8 mouse cellular contexts compared by ENCODE assay signal in the genomic region with DNA sequence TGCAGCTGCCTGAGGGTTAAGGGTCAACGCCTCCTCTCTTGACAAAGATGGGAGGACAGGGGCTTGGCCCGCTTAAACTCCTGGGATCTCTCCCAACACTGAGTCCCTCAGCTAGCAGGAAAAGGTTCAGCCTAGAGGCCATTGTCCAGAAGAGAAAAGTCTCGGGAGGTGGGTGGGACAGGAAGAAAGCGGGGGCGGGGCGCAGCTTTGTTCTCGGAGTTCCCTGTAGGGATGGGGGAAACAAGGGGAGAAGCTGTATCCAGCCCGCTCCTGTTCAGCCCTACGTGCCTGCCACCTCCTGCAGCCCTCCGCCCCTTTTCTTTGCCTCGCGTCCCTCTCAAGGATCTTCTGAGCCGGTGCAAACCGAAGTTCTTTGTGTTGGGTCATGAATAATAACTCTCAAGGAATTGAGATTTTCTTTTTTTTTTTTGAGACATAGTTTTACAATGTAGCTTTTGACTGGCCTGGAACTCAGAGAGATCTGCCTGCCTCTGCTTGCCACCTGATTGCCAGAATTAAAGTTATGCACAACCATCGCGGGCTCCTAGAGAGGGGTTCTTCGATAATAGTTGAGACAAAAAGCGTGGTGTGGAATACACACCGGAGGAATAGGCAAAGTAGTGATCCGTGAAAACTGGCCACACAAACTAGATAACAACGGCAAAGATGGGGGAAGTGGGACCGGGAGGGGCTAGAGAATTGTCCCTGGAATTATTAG. TPM values are rescaled to one million over a fixed set of nuclear protein-coding genes. Genes with fewer than 3 reads are reported as not detected.
A peak's percentile ranks its signal among the peaks of the same experiment; 100 is the strongest.
DNase-seq lines count a peak whose midpoint lies in the region; ATAC-seq and TF ChIP-seq lines count a peak whose summit lies in the region.

No protein-coding gene starts in this region.

- H3K36me3 ChIP-seq in forebrain, embryonic 11.5 days (ENCODE audit: control insufficient read depth, insufficient read depth, low read length) = no peaks in the 10 kb centered on the region; the same call in 1 of the 2 replicates
- H3K36me3 ChIP-seq in heart, embryonic 16.5 days (ENCODE audit: control insufficient read depth, insufficient read depth) = no peaks in the 10 kb centered on the region
- H3K36me3 ChIP-seq in lung, embryonic 14.5 days (ENCODE audit: insufficient read depth) = no peaks in the 10 kb centered on the region; the same call in 1 of the 2 replicates

- DNase-seq in MEL-GATA-1-ER (ENCODE audit: extremely low read depth, low read depth) = peak; percentile 22
- peak; percentile 20 for DNase-seq in brain, adult 2 months (ENCODE audit: low read depth, low spot score)
- peak; percentile 91 for DNase-seq in forebrain, embryonic 11.5 days (ENCODE audit: low spot score)
- peak; percentile 90 for DNase-seq in kidney, postnatal 10 days
- peak; percentile 87 for DNase-seq in lung, embryonic 14.5 days
- DNase-seq in ovary, adult 18-20 months (ENCODE audit: low spot score) = peak; percentile 63
- DNase-seq in natural killer cell, adult 2 months (ENCODE audit: low spot score in 2 of 2) = no peak

- H3K9me3 ChIP-seq in forebrain, embryonic 11.5 days (ENCODE audit: control insufficient read depth, low read length) = no peaks in the 10 kb centered on the region
- H3K9me3 ChIP-seq in heart, embryonic 16.5 days (replicated peaks; ENCODE audit: control insufficient read depth, low read length) = no peaks in the 10 kb centered on the region
- H3K9me3 ChIP-seq in lung, embryonic 14.5 days (ENCODE audit: low read depth, low read length) = no peaks in the 10 kb centered on the region

- H3K4me1 ChIP-seq in forebrain, embryonic 11.5 days (replicated peaks; ENCODE audit: control insufficient read depth, insufficient read depth, low read length) = peaks cover 11% of the 10 kb centered on the region
- H3K4me1 ChIP-seq in heart, embryonic 16.5 days (ENCODE audit: control insufficient read depth, insufficient read depth, low read length) = peaks cover 20% of the 10 kb centered on the region
- peaks cover 5% of the 10 kb centered on the region; the same call in 1 of the 2 replicates for H3K4me1 ChIP-seq in lung, embryonic 14.5 days (ENCODE audit: insufficient read depth)

- peak overlapping the region; percentile 49 for H3K4me2 ChIP-seq in forebrain, embryonic 11.5 days (ENCODE audit: low read depth, low read length, severe bottlenecking)
- H3K4me2 ChIP-seq in heart, embryonic 16.5 days (ENCODE audit: low read depth, low read length) = peak overlapping the region; percentile 87
- H3K4me2 ChIP-seq in lung, embryonic 14.5 days = peak overlapping the region; percentile 88

- peak; percentile 68 for ATAC-seq in forebrain, embryonic 11.5 days (replicated peaks; ENCODE audit: low FRiP score)
- peak; percentile 58 for ATAC-seq in heart, embryonic 16.5 days (replicated peaks; ENCODE audit: extremely low read depth, insufficient read depth, low FRiP score)
- peak; percentile 60 for ATAC-seq in lung, embryonic 14.5 days (ENCODE audit: insufficient read depth)

- WGBS in forebrain, embryonic 11.5 days = under 1% methylated on average over 22 of the region's 22 CpGs
- WGBS in heart, embryonic 16.5 days = 4% methylated on average over 22 of the region's 22 CpGs
- WGBS in lung, embryonic 14.5 days = 3% methylated on average over 22 of the region's 22 CpGs

- H3K27ac ChIP-seq in forebrain, embryonic 11.5 days (ENCODE audit: low read depth, low read length) = peak overlapping the region; percentile 85
- H3K27ac ChIP-seq in heart, embryonic 16.5 days (ENCODE audit: low read length) = peak overlapping the region; percentile 83
- H3K27ac ChIP-seq in lung, embryonic 14.5 days (ENCODE audit: low read depth) = peak overlapping the region; percentile 72

- H3K4me3 ChIP-seq in forebrain, embryonic 11.5 days (ENCODE audit: low read depth, low read length) = peak overlapping the region; percentile 91
- peak overlapping the region; percentile 98 for H3K4me3 ChIP-seq in heart, embryonic 16.5 days (ENCODE audit: low read length)
- peak overlapping the region; percentile 84 for H3K4me3 ChIP-seq in lung, embryonic 14.5 days (ENCODE audit: low read depth, low read length)

- H3K9ac ChIP-seq in forebrain, embryonic 11.5 days (ENCODE audit: low read length) = peak overlapping the region; percentile 97
- H3K9ac ChIP-seq in heart, embryonic 16.5 days (ENCODE audit: low read length) = peak overlapping the region; percentile 96
- H3K9ac ChIP-seq in lung, embryonic 14.5 days = peak overlapping the region; percentile 90

- TF ChIP-seq CTCF in lung, embryonic 14.5 days (IDR thresholded peaks at IDR 0.05; ENCODE audit: low read depth) = no peak

- no peaks in the 10 kb centered on the region for H3K27me3 ChIP-seq in forebrain, embryonic 11.5 days (ENCODE audit: control insufficient read depth, insufficient read depth, low read length)
- H3K27me3 ChIP-seq in heart, embryonic 16.5 days (ENCODE audit: control insufficient read depth, insufficient read depth, low read length) = no peaks in the 10 kb centered on the region
- no peaks in the 10 kb centered on the region for H3K27me3 ChIP-seq in lung, embryonic 14.5 days (ENCODE audit: insufficient read depth, low read length)

RNA-seq across cellular contexts. Expression of a gene that starts 0.6 kb away (rescaled TPM):
- polyA plus RNA-seq in forebrain, embryonic 11.5 days (2014; fragmentation: Nextera tagmentation; extraction: Ambion mirVana) = 147 and 153 TPM in 2 replicates
- polyA plus RNA-seq in heart, embryonic 16.5 days (2015; fragmentation: Nextera tagmentation; extraction: Ambion mirVana) = 28.9 and 33.9 TPM in 2 replicates
- 64.6 and 69.6 TPM in 2 replicates for polyA plus RNA-seq in lung, embryonic 14.5 days (2014; fragmentation: Nextera tagmentation; extraction: Ambion mirVana)

RNA-seq across cellular contexts. Expression of a gene that starts 28.1 kb away (rescaled TPM):
- polyA plus RNA-seq in forebrain, embryonic 11.5 days (2014; fragmentation: Nextera tagmentation; extraction: Ambion mirVana) = 74.8 and 81.4 TPM in 2 replicates
- polyA plus RNA-seq in heart, embryonic 16.5 days (2015; fragmentation: Nextera tagmentation; extraction: Ambion mirVana) = 86.7 and 95.8 TPM in 2 replicates
- polyA plus RNA-seq in lung, embryonic 14.5 days (2014; fragmentation: Nextera tagmentation; extraction: Ambion mirVana) = 86.2 and 88.6 TPM in 2 replicates

RNA-seq across cellular contexts. Expression of a gene that starts 29.2 kb away (rescaled TPM):
- 14.2 and 17.8 TPM in 2 replicates for polyA plus RNA-seq in forebrain, embryonic 11.5 days (2014; fragmentation: Nextera tagmentation; extraction: Ambion mirVana)
- polyA plus RNA-seq in heart, embryonic 16.5 days (2015; fragmentation: Nextera tagmentation; extraction: Ambion mirVana) = 18.9 and 21.1 TPM in 2 replicates
- 12.9 and 15.3 TPM in 2 replicates for polyA plus RNA-seq in lung, embryonic 14.5 days (2014; fragmentation: Nextera tagmentation; extraction: Ambion mirVana)

Comparison
In these comparisons a context has a peak if more than half of its experiments do, and no peak if none do; other contexts are left out.
1. DNase-seq: peak in MEL-GATA-1-ER (single experiment), brain, adult 2 months (single experiment), forebrain, embryonic 11.5 days (single experiment), kidney, postnatal 10 days (single experiment), lung, embryonic 14.5 days (single experiment) and ovary, adult 18-20 months (single experiment); none in natural killer cell, adult 2 months (0 of 2).
2. Peak in every context shown above with its lines, with median percentiles within 50 percentile points of each other: ATAC-seq, H3K27ac ChIP-seq, H3K4me2 ChIP-seq, H3K4me3 ChIP-seq and H3K9ac ChIP-seq.